Mouse (Mus musculus) v-Abl transformed pro-B cells (cell line): ENCODE results near the gene Hoxd13.

Source experiments
- in situ Hi-C, 2 experiments: fragments of 400-800 bp; cut with MboI; formaldehyde crosslinking; loops; one replicate each; pipeline ENCODE4 v1.15.1; 2025; ENCODE audit not compliant: unreplicated experiment in 2 of 2

The Hoxd13 gene

GRCm38 (mm10) chr2:74701949-74702819 is 34.1 kb downstream of the Hoxd13 start:
- in situ Hi-C loops: loop anchor here (5.0 to 25.0 kb wide), 8 partner anchors 360 to 1260 kb away; no protein-coding TSS in a partner anchor

- in situ Hi-C loops: loop anchor here (5.0 to 25.0 kb wide), 8 partner anchors 359 to 1259 kb away; no protein-coding TSS in a partner anchor
Measured at GRCm38 (mm10) chr2:74702820-74703219, 34.7 kb downstream of the Hoxd13 start.

- in situ Hi-C loops: loop anchor here (5.0 to 25.0 kb wide), 8 partner anchors 359 to 1259 kb away; no protein-coding TSS in a partner anchor
Measured at GRCm38 (mm10) chr2:74703317-74703716, 35.2 kb downstream of the Hoxd13 start.

GRCm38 (mm10) chr2:74703720-74704392 is 35.7 kb downstream of the Hoxd13 start:
- in situ Hi-C loops: loop anchor here (5.0 to 25.0 kb wide), 8 partner anchors 358 to 1258 kb away; no protein-coding TSS in a partner anchor

- in situ Hi-C loops: loop anchor here (5.0 to 25.0 kb wide), 8 partner anchors 358 to 1258 kb away; no protein-coding TSS in a partner anchor
Measured at GRCm38 (mm10) chr2:74704393-74704998, 36.4 kb downstream of the Hoxd13 start, which contains the start of gene Hoxd8. Gene Hoxd8, plus strand, starts transcription at chr2:74704615.

GRCm38 (mm10) chr2:74704999-74705466 is 36.9 kb downstream of the Hoxd13 start:
- in situ Hi-C loops: loop anchor here (5.0 to 25.0 kb wide), 8 partner anchors 357 to 1257 kb away; no protein-coding TSS in a partner anchor

- in situ Hi-C loops: loop anchor here (10.0 to 25.0 kb wide), 6 partner anchors 357 to 1257 kb away; no protein-coding TSS in a partner anchor
Measured at GRCm38 (mm10) chr2:74705467-74706089, 37.5 kb downstream of the Hoxd13 start.

- in situ Hi-C loops: loop anchor here (10.0 to 25.0 kb wide), 6 partner anchors 356 to 1256 kb away; no protein-coding TSS in a partner anchor
Measured at GRCm38 (mm10) chr2:74706393-74706960, 38.4 kb downstream of the Hoxd13 start.

GRCm38 (mm10) chr2:74707599-74707998 is 39.5 kb downstream of the Hoxd13 start:
- in situ Hi-C loops: loop anchor here (10.0 to 25.0 kb wide), 6 partner anchors 355 to 1255 kb away; no protein-coding TSS in a partner anchor

- in situ Hi-C loops: loop anchor here (10.0 to 25.0 kb wide), 6 partner anchors 354 to 1254 kb away; no protein-coding TSS in a partner anchor
Measured at GRCm38 (mm10) chr2:74708676-74709075, 40.6 kb downstream of the Hoxd13 start.

- in situ Hi-C loops: loop anchor here (10.0 to 25.0 kb wide), 7 partner anchors 345 to 1253 kb away; no protein-coding TSS in a partner anchor
Measured at GRCm38 (mm10) chr2:74709465-74710419, 41.6 kb downstream of the Hoxd13 start.

- in situ Hi-C loops: loop anchor here (10.0 to 25.0 kb wide), 5 partner anchors 344 to 1251 kb away; no protein-coding TSS in a partner anchor
Measured at GRCm38 (mm10) chr2:74710929-74711543, 42.9 kb downstream of the Hoxd13 start.

- in situ Hi-C loops: loop anchor here (10.0 to 25.0 kb wide), 5 partner anchors 343 to 1250 kb away; no protein-coding TSS in a partner anchor
Measured at GRCm38 (mm10) chr2:74711721-74712621, 43.9 kb downstream of the Hoxd13 start, which contains the start of the genes Hoxd3 and Hoxd4. Gene Hoxd3, plus strand, starts transcription at chr2:74711927. Gene Hoxd4, plus strand, starts transcription at chr2:74711929.

GRCm38 (mm10) chr2:74713239-74714150 is 45.4 kb downstream of the Hoxd13 start:
- in situ Hi-C loops: loop anchor here (10.0 to 25.0 kb wide), 5 partner anchors 341 to 1249 kb away; no protein-coding TSS in a partner anchor

GRCm38 (mm10) chr2:74714156-74714789 is 46.2 kb downstream of the Hoxd13 start:
- in situ Hi-C loops: loop anchor here (10.0 to 25.0 kb wide), 5 partner anchors 341 to 1248 kb away; no protein-coding TSS in a partner anchor
